Mouse (Mus musculus) brown adipose tissue, adult 24 weeks (tissue): Measurements from ENCODE around the gene Pla2g7. TPM values are rescaled to one million over a fixed set of nuclear protein-coding genes. Genes with fewer than 3 reads are reported as not detected.

Source experiments
- H3K27ac ChIP-seq: fragments of 200-500 bp; replicated peaks from 2 replicates; pipeline ENCODE4 v1.5.1; 2012; ENCODE audit warnings: low read depth, mild to moderate bottlenecking, low read length
- H3K4me1 ChIP-seq: fragments of 200-500 bp; 2 replicates; pipeline ENCODE4 v1.6.1; 2012; ENCODE audit warnings: low read length, mixed read lengths; ENCODE audit not compliant: control insufficient read depth, insufficient read depth, insufficient read length
- H3K4me3 ChIP-seq: fragments of 200-500 bp; 2 replicates; pipeline ENCODE4 v1.5.1; 2012; ENCODE audit warnings: low read depth, mild to moderate bottlenecking, low read length, moderate library complexity; ENCODE audit not compliant: insufficient read depth
- polyA plus RNA-seq: library from polyadenylated mRNA; stranded (reverse); fragments of >200 nt; gene quantifications from 2 replicates; pipeline ENCODE4 v1.2.4, GENCODE M21; 2012; ENCODE audit not compliant: missing spikeins, insufficient read depth, insufficient read length

Gene Pla2g7
- polyA plus RNA-seq, 1 experiment: 81.7 TPM

GRCm38 (mm10) chr17:43557541-43558090 is 10.3 kb upstream of the Pla2g7 start:
- no peak overlapping the region for H3K4me3 ChIP-seq
- peak overlapping the region; percentile 59 for H3K27ac ChIP-seq
- peaks cover 4% of the 10 kb centered on the region for H3K4me1 ChIP-seq

- peaks cover 4% of the 10 kb centered on the region for H3K4me1 ChIP-seq
- H3K4me3 ChIP-seq: no peak overlapping the region
- no peak overlapping the region for H3K27ac ChIP-seq
Observed at GRCm38 (mm10) chr17:43558678-43559077, 9.2 kb upstream of the Pla2g7 start.

- no peak overlapping the region for H3K4me3 ChIP-seq
- H3K4me1 ChIP-seq: no peaks in the 10 kb centered on the region
- no peak overlapping the region for H3K27ac ChIP-seq
Observed at GRCm38 (mm10) chr17:43563192-43563987, 4.5 kb upstream of the Pla2g7 start.

- H3K27ac ChIP-seq: no peak overlapping the region
- H3K4me1 ChIP-seq: 0 out of 2 replicates have a peak, but pooled peaks cover 4% of the 10 kb centered on the region
- peak overlapping the region; percentile 80; the same call in 1 of the 2 replicates for H3K4me3 ChIP-seq
Observed at GRCm38 (mm10) chr17:43567593-43567991, 306 bp upstream of the Pla2g7 start.

- peak overlapping the region; percentile 32; the same call in 1 of the 2 replicates for H3K4me3 ChIP-seq
- H3K4me1 ChIP-seq: 0 out of 2 replicates have a peak, but pooled peaks cover 4% of the 10 kb centered on the region
- peak overlapping the region; percentile 75 for H3K27ac ChIP-seq
Observed at GRCm38 (mm10) chr17:43569287-43569686, 1.4 kb downstream of the Pla2g7 start.

- Histone ChIP-seq H3K4me3 (no peak overlapping the region), H3K27ac (peak overlapping the region; percentile 53)
Observed at GRCm38 (mm10) chr17:43573624-43574073, 5.8 kb downstream of the Pla2g7 start.

GRCm38 (mm10) chr17:43580456-43580855 is 12.6 kb downstream of the Pla2g7 start:
- peak overlapping the region; percentile 71 for H3K27ac ChIP-seq
- H3K4me1 ChIP-seq: peaks cover 12% of the 10 kb centered on the region; the same call in 1 of the 2 replicates
- peak overlapping the region; percentile 12; the same call in 1 of the 2 replicates for H3K4me3 ChIP-seq

More at GRCm38 (mm10) chr17:43573624-43574073, 5.8 kb downstream of the Pla2g7 start:
- 0 out of 2 replicates have a peak, but pooled peaks cover 7% of the 10 kb centered on the region for H3K4me1 ChIP-seq

GRCm38 (mm10) chr17:43581012-43581467 is 13.1 kb downstream of the Pla2g7 start:
- Histone ChIP-seq H3K4me3 (peak overlapping the region; percentile 12; the same call in 1 of the 2 replicates), H3K27ac (peak overlapping the region; percentile 71)

GRCm38 (mm10) chr17:43584771-43585170 is 16.9 kb downstream of the Pla2g7 start:
- H3K4me1 ChIP-seq: peaks cover 12% of the 10 kb centered on the region; the same call in 1 of the 2 replicates
- H3K27ac ChIP-seq: no peak overlapping the region
- H3K4me3 ChIP-seq: no peak overlapping the region

More at GRCm38 (mm10) chr17:43581012-43581467, 13.1 kb downstream of the Pla2g7 start:
- peaks cover 12% of the 10 kb centered on the region; the same call in 1 of the 2 replicates for H3K4me1 ChIP-seq

- no peak overlapping the region for H3K4me3 ChIP-seq
Observed at GRCm38 (mm10) chr17:43587278-43587677, 19.4 kb downstream of the Pla2g7 start.

GRCm38 (mm10) chr17:43589750-43590149 is 21.9 kb downstream of the Pla2g7 start:
- peaks cover 2% of the 10 kb centered on the region; the same call in 1 of the 2 replicates for H3K4me1 ChIP-seq
- H3K4me3 ChIP-seq: no peak overlapping the region
- no peak overlapping the region for H3K27ac ChIP-seq

More at GRCm38 (mm10) chr17:43587278-43587677, 19.4 kb downstream of the Pla2g7 start:
- peaks cover 6% of the 10 kb centered on the region; the same call in 1 of the 2 replicates for H3K4me1 ChIP-seq
- no peak overlapping the region for H3K27ac ChIP-seq

- no peak overlapping the region for H3K4me3 ChIP-seq
- H3K27ac ChIP-seq: no peak overlapping the region
- H3K4me1 ChIP-seq: peaks cover 2% of the 10 kb centered on the region; the same call in 1 of the 2 replicates
Observed at GRCm38 (mm10) chr17:43590531-43590930, 22.6 kb downstream of the Pla2g7 start.

GRCm38 (mm10) chr17:43592296-43593291 is 24.7 kb downstream of the Pla2g7 start:
- Histone ChIP-seq H3K27ac (no peak overlapping the region), H3K4me3 (no peak overlapping the region), H3K4me1 (peaks cover 2% of the 10 kb centered on the region; the same call in 1 of the 2 replicates)

- Histone ChIP-seq H3K4me1 (no peaks in the 10 kb centered on the region), H3K4me3 (no peak overlapping the region), H3K27ac (no peak overlapping the region)
Observed at GRCm38 (mm10) chr17:43597742-43598141, 29.8 kb downstream of the Pla2g7 start.
